Mouse (Mus musculus) regulatory T cell (primary cell): ENCODE measurements around the gene Asic1.

ENCODE experiments used
- in situ Hi-C: fragments of 300-600 bp; cut with MboI, MseI; formaldehyde crosslinking; loops from one replicate; pipeline ENCODE4 v1.15.1; 2025; ENCODE audit warnings: high pct_unique_total_duplicates

Gene Asic1

GRCm38 (mm10) chr15:99718461-99719021 lies 48.4 kb downstream of the Asic1 start:
- in situ Hi-C loops, result no loop called here

DNA sequence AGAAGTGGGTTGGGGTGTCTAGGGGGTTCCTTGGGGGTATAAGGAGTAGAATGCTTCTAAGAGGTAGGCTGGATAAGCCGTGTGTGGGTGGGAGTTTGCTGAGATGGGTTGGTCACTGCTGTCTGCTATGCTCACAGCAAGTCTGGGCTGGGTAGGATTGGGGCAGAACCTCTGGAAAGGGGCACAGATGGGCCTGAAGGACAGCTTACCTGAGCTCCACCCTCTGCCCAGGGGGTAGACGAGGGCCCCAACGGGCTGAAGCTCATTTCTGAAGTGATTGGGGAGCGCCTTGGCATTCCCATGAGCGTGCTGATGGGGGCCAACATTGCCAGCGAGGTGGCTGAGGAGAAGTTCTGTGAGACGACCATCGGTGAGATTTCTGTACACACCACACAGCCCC lies 49.7 kb downstream of the Asic1 start:
- in situ Hi-C loops, result loop anchor here (10.0 kb wide), 1 partner anchor 185 kb away; no protein-coding TSS in a partner anchor

GRCm38 (mm10) chr15:99721921-99722743 lies 52.0 kb downstream of the Asic1 start:
- in situ Hi-C loops, result loop anchor here (10.0 kb wide), 1 partner anchor 183 kb away; no protein-coding TSS in a partner anchor

DNA sequence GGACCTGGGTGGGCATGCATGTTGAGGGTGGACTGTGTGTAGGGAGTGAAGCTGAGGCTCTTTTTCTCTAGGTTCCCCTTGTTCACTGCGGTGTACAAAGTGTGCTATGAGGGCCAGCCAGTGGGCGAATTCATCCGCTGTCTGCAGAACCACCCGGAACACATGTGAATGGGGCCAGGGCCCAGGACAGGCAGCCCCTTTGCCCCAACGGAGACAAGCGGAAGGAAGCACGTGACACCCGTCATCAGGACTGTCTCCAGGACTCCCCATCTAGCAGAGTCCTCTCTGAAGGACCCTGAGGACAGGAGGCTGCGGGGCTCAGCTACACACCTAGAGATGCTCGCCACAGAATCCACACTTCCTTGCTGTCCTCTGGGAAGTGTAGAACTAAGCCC lies 52.9 kb downstream of the Asic1 start:
- in situ Hi-C loops, result loop anchor here (10.0 kb wide), 1 partner anchor 182 kb away; no protein-coding TSS in a partner anchor

DNA sequence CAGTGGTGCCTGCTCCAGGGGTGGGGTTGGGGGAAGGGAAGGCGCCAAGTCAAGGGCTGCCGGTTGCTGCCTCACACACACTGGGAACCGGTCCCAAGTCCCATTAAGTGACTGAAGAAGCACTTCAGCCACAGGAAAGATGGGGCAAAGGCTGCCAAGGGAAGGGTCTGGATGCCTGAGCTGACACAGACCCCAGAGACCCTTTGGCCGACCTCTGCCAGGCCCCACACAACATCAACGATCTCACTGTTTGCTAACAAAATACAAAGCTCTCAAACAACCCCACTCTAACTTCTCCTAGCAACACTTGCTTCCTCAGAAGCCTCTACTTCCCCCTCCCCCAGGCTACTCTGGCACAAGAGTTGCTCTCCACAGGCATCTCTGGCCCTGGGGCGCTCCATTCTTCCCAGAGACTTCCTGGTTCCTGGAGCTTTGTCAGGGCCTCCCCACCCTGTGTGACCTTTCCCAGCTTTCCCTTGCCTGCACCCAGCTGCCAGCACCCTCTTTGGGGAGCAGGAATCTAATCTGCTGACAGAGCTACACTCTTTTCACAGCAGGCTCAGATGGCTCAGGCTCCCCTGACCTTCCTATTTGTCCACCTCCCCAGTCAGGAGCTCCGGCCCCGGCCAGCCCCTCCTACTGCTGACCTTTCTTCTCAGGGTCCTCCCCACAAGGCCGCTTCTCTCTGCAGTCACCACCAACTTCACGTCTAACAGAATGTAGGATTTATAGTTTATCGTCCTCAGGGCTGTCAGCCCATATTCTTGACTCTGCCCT lies 53.5 kb downstream of the Asic1 start:
- in situ Hi-C loops, result loop anchor here (10.0 kb wide), 1 partner anchor 181 kb away; no protein-coding TSS in a partner anchor

- in situ Hi-C loops, result loop anchor here (5.0 to 10.0 kb wide), 2 partner anchors 48 to 180 kb away; partner anchors contain the start of gene Cers5
Observed at GRCm38 (mm10) chr15:99724292-99725021, 54.3 kb downstream of the Asic1 start.

- in situ Hi-C loops, result loop anchor here (5.0 to 10.0 kb wide), 2 partner anchors 47 to 179 kb away; partner anchors contain the start of gene Cers5
Observed at GRCm38 (mm10) chr15:99725341-99726155, 55.4 kb downstream of the Asic1 start, which contains the start of gene Cox14. TSS of gene Cox14 (plus strand) at chr15:99725618.

DNA sequence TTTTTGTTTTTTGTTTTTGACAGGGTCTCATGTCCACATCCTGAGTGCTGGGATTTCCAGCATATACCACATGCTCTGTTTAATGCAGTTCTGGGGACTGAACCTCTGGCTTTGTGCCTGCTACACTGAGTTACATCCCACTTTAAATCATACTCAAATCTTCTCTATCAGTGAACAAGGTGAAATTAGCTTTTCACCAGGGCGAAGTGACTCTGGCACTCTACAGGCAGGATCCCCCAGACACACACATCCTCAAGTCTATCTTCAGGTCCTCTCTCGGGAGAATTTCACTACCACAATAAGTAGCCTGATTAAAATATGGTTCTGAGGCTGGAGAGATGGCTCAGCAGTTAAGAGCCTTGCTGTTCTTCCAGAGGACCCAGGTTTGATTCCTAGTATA lies 56.4 kb downstream of the Asic1 start:
- in situ Hi-C loops, result loop anchor here (5.0 to 10.0 kb wide), 2 partner anchors 46 to 178 kb away; partner anchors contain the start of gene Cers5

DNA sequence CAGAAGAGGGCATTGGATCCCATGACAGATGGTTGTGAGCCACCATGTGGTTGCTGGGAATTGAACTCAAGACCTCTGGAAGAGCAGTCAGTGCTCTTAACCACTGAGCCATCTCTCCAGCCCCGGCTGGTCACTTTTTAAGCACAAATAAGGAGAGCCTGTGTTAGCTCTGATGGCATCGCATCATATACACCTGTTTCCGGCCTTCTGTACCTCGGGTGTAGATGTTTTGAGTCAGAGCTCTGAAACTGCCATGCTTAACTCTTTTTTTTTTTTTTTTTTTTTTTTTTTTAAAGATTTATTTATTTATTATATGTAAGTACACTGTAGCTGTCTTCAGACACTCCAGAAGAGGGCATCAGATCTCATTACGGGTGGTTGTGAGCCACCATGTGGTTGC lies 56.9 kb downstream of the Asic1 start:
- in situ Hi-C loops, result loop anchor here (5.0 to 10.0 kb wide), 2 partner anchors 45 to 178 kb away; partner anchors contain the start of gene Cers5

- in situ Hi-C loops, result loop anchor here (5.0 to 10.0 kb wide), 2 partner anchors 45 to 177 kb away; partner anchors contain the start of gene Cers5
Observed at GRCm38 (mm10) chr15:99727525-99727924, 57.4 kb downstream of the Asic1 start.

DNA sequence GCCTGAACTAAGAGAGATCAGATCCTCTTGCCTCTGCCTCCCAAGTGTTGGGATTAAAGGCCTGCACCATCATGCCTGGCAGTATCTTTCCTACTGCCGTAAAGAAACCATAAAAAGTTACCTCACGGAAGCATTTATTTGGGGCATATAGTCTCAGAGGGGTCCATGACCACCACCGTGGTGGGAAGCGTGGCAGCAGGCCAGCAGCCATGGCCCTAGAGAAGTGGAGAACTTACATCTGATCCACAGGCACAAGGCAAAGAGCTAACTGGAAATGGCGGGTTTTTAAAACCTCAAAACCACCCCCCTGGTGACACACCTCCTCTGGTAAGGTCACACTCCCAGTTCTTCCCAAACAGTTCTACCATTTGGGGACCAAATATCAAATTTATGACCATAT lies 58.0 kb downstream of the Asic1 start:
- in situ Hi-C loops, result loop anchor here (5.0 to 10.0 kb wide), 2 partner anchors 44 to 177 kb away; partner anchors contain the start of gene Cers5

GRCm38 (mm10) chr15:99729056-99729783 lies 59.1 kb downstream of the Asic1 start:
- in situ Hi-C loops, result loop anchor here (5.0 to 10.0 kb wide), 2 partner anchors 43 to 176 kb away; partner anchors contain the start of gene Cers5

DNA sequence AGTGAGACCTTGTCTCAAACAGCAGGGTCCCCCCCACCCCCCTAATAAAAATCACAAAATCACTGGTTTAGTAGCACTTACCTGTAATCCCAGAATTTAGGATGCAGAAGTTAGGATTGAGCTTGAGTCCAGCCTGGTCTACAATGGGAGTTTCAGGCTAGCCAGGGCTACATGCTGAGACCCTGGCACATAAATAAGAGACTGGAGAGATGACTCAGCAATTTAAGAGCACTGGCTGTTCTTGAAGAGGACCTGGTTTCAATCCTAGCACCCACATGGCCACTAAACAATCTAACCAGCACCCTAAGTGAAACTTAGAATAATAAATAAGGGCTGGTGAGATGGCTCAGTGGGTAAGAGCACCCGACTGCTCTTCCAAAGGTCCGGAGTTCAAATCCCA lies 61.0 kb downstream of the Asic1 start:
- in situ Hi-C loops, result no loop called here

DNA sequence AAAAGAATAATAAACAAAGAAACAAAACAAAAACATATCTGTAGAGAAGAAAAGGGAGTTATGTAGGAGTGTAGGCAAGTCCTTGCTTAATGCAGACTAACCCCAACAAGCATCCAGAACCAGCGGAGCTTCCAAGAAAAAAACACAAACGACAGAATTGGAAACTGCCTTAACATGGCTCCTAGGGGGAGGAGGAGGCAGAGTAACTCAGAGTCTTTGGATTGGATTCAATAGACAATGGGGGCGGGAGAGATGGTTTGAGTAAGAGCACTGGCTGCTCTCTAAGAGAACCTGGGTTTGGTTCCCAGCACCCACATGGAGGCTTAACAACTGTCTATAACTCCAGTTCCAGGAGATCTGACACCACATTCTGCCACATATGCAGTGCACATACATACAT lies 61.5 kb downstream of the Asic1 start:
- in situ Hi-C loops, result no loop called here

- in situ Hi-C loops, result no loop called here
Observed at GRCm38 (mm10) chr15:99733186-99733585, 63.0 kb downstream of the Asic1 start.

DNA sequence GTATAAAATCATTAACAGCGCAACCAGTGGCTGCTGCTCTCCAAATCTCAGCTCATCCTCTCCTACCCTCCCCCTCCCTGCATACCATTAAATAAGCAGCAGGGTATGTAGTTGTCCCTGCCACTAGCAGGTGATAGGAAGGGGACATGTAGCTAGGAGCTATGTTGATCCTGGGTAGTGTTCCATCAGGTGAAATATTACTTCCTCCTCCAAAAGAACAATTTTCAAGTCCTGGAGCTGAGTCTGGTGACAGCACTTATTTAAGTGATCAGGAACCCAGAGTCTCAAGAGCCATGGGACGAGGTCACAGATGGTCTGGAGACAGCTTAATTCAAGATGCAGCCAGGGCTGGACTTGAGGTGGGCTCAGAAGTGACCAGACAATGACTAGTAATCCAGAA lies 65.5 kb downstream of the Asic1 start:
- in situ Hi-C loops, result no loop called here

DNA sequence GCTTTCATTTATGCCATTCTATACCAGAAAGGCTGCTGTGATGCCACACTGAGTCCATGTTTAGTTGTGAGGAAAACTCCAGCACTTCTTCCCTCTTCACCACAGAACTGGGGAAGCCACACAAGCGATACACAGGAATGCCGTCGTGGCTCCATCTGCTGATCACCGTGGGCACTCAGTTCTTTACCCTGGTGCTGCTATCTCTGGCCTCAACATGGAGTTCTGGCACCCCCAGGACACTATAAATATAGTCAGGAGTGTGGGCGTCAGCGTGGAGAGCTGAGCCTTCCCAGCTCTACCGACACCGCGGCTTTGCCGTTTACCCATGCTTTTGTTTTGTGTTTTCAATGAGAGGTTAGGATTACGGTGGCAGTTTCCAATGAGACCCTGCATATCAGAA lies 66.5 kb downstream of the Asic1 start:
- in situ Hi-C loops, result no loop called here

- in situ Hi-C loops, result no loop called here
Observed at GRCm38 (mm10) chr15:99740229-99740628, 70.1 kb downstream of the Asic1 start.
